Mouse (Mus musculus): ENCODE measurements around the gene Dnm1l. TPM values are rescaled to one million over a fixed set of nuclear protein-coding genes. Genes with fewer than 3 reads are reported as not detected.

Dnm1l gene
- polyA plus RNA-seq, 1 experiment from 2014 or later, result 67.2 TPM

- under 1% methylated on average over 61 of the region's 61 CpGs for WGBS
- ATAC-seq (ENCODE audit: insufficient number of reproducible peaks, insufficient read depth, low FRiP score, low read depth), result peak; percentile 56
- H3K9ac ChIP-seq (replicated peaks; ENCODE audit: low read depth, low read length), result peak overlapping the region; percentile 78
These were observed 55.5 kb downstream of the Dnm1l start for GRCm38 (mm10) chr16:16303138-16303827.

GRCm38 (mm10) chr16:16302369-16303137 is 56.2 kb downstream of the Dnm1l start, which contains the start of gene Yars2:
Gene Yars2, plus strand, starts transcription at chr16:16302965.
- under 1% methylated on average over 50 of the region's 50 CpGs for WGBS
- no peaks in the 10 kb centered on the region for H3K9me3 ChIP-seq (ENCODE audit: control insufficient read depth, low read depth, low read length)
- peak within 1 kb of the TSS; percentile 72 for H3K4me2 ChIP-seq (replicated peaks; ENCODE audit: low read depth, low read length)
- no peaks in the 10 kb centered on the region for H3K27me3 ChIP-seq (ENCODE audit: control insufficient read depth, insufficient read depth, low read length)
- peak within 1 kb of the TSS; percentile 97 for H3K4me3 ChIP-seq (ENCODE audit: low read depth, low read length)
- ATAC-seq (ENCODE audit: insufficient number of reproducible peaks, insufficient read depth, low FRiP score, low read depth), result peak; percentile 97
- peak within 1 kb of the TSS; percentile 92 for H3K27ac ChIP-seq (ENCODE audit: low read length)
- peaks cover 5% of the 10 kb centered on the region; the same call in 1 of the 2 replicates for H3K4me1 ChIP-seq (ENCODE audit: control insufficient read depth, insufficient read depth, low read length)
- peaks cover 7% of the 10 kb centered on the region; the same call in 1 of the 2 replicates for H3K36me3 ChIP-seq (ENCODE audit: control insufficient read depth, insufficient read depth, low read length)
- H3K9ac ChIP-seq (replicated peaks; ENCODE audit: low read depth, low read length), result peak within 1 kb of the TSS; percentile 78

More at GRCm38 (mm10) chr16:16303138-16303827, 55.5 kb downstream of the Dnm1l start:
- H3K4me3 ChIP-seq (ENCODE audit: low read depth, low read length), result peak overlapping the region; percentile 97
- H3K4me1 ChIP-seq (ENCODE audit: control insufficient read depth, insufficient read depth, low read length), result peaks cover 5% of the 10 kb centered on the region; the same call in 1 of the 2 replicates
- H3K9me3 ChIP-seq (ENCODE audit: control insufficient read depth, low read depth, low read length), result no peaks in the 10 kb centered on the region
- no peaks in the 10 kb centered on the region for H3K27me3 ChIP-seq (ENCODE audit: control insufficient read depth, insufficient read depth, low read length)
- peaks cover 13% of the 10 kb centered on the region for H3K36me3 ChIP-seq (ENCODE audit: control insufficient read depth, insufficient read depth, low read length)
- peak overlapping the region; percentile 92 for H3K27ac ChIP-seq (ENCODE audit: low read length)
- peak overlapping the region; percentile 72 for H3K4me2 ChIP-seq (replicated peaks; ENCODE audit: low read depth, low read length)

- 87% methylated on average over 6 of the region's 6 CpGs for WGBS
- no peaks in the 10 kb centered on the region for H3K9me3 ChIP-seq (ENCODE audit: control insufficient read depth, low read depth, low read length)
- H3K4me2 ChIP-seq (replicated peaks; ENCODE audit: low read depth, low read length), result no peak overlapping the region
- no peaks in the 10 kb centered on the region for H3K36me3 ChIP-seq (ENCODE audit: control insufficient read depth, insufficient read depth, low read length)
- H3K27ac ChIP-seq (ENCODE audit: low read length), result no peak overlapping the region
- H3K4me3 ChIP-seq (ENCODE audit: low read depth, low read length), result no peak overlapping the region
- no peaks in the 10 kb centered on the region for H3K27me3 ChIP-seq (ENCODE audit: control insufficient read depth, insufficient read depth, low read length)
- ATAC-seq (ENCODE audit: insufficient number of reproducible peaks, insufficient read depth, low FRiP score, low read depth), result no peak
- no peaks in the 10 kb centered on the region for H3K4me1 ChIP-seq (ENCODE audit: control insufficient read depth, insufficient read depth, low read length)
- no peak overlapping the region for H3K9ac ChIP-seq (replicated peaks; ENCODE audit: low read depth, low read length)
These were observed 85.0 kb downstream of the Dnm1l start for GRCm38 (mm10) chr16:16273752-16274151.

GRCm38 (mm10) chr16:16272978-16273377 is 85.8 kb downstream of the Dnm1l start:
- ATAC-seq (ENCODE audit: insufficient number of reproducible peaks, insufficient read depth, low FRiP score, low read depth), result no peak
- Histone ChIP-seq H3K9me3 (ENCODE audit: control insufficient read depth, low read depth, low read length) (no peaks in the 10 kb centered on the region), H3K27me3 (ENCODE audit: control insufficient read depth, insufficient read depth, low read length) (no peaks in the 10 kb centered on the region), H3K36me3 (ENCODE audit: control insufficient read depth, insufficient read depth, low read length) (no peaks in the 10 kb centered on the region), H3K4me1 (ENCODE audit: control insufficient read depth, insufficient read depth, low read length) (no peaks in the 10 kb centered on the region), H3K9ac (replicated peaks; ENCODE audit: low read depth, low read length) (no peak overlapping the region), H3K4me3 (ENCODE audit: low read depth, low read length) (no peak overlapping the region), H3K4me2 (replicated peaks; ENCODE audit: low read depth, low read length) (no peak overlapping the region), H3K27ac (ENCODE audit: low read length) (no peak overlapping the region)
- 64% methylated on average over 3 of the region's 3 CpGs for WGBS

GRCm38 (mm10) chr16:16262436-16262835 is 96.3 kb downstream of the Dnm1l start:
- Histone ChIP-seq H3K9ac (replicated peaks; ENCODE audit: low read depth, low read length) (no peak overlapping the region), H3K27ac (ENCODE audit: low read length) (no peak overlapping the region), H3K9me3 (ENCODE audit: control insufficient read depth, low read depth, low read length) (no peaks in the 10 kb centered on the region), H3K4me3 (ENCODE audit: low read depth, low read length) (no peak overlapping the region), H3K4me2 (replicated peaks; ENCODE audit: low read depth, low read length) (no peak overlapping the region), H3K36me3 (ENCODE audit: control insufficient read depth, insufficient read depth, low read length) (no peaks in the 10 kb centered on the region), H3K4me1 (ENCODE audit: control insufficient read depth, insufficient read depth, low read length) (no peaks in the 10 kb centered on the region), H3K27me3 (ENCODE audit: control insufficient read depth, insufficient read depth, low read length) (no peaks in the 10 kb centered on the region)
- 91% methylated on average over 3 of the region's 3 CpGs for WGBS
- ATAC-seq (ENCODE audit: insufficient number of reproducible peaks, insufficient read depth, low FRiP score, low read depth), result no peak

Other genes with a start within 250 kb of the Dnm1l start
- 9.9 and 13.5 TPM in 2 replicates for gene Pkp2, start 145.6 kb downstream of the Dnm1l start, polyA plus RNA-seq (2014; fragmentation: Nextera tagmentation; extraction: Ambion mirVana)
- 34.3 and 39.4 TPM in 2 replicates for gene Yars2, start 56.0 kb downstream of the Dnm1l start, polyA plus RNA-seq (2014; fragmentation: Nextera tagmentation; extraction: Ambion mirVana)
- gene Fgd4, start 241.6 kb upstream of the Dnm1l start, polyA plus RNA-seq (2014; fragmentation: Nextera tagmentation; extraction: Ambion mirVana), result 15.9 and 16.1 TPM in 2 replicates

Measured in stomach, embryonic 14.5 days (tissue).